Mouse (Mus musculus) kidney, adult 2 months (tissue): ENCODE data around the gene Gpa33.

ENCODE experiments used
- CTCF ChIP-seq: fragments of 200-500 bp; conservative IDR thresholded peaks from 2 replicates; pipeline ENCODE4 v1.5.1; 2011; ENCODE audit warnings: low read depth, mild to moderate bottlenecking, control low read depth, low read length, moderate library complexity, mixed read lengths; ENCODE audit not compliant: insufficient read depth, insufficient read length
- POLR2A ChIP-seq: fragments of 200-500 bp; IDR thresholded peaks from one replicate; pipeline ENCODE4 v1.6.1; 2011; ENCODE audit warnings: low read depth, low read length, control low read depth

- TF ChIP-seq POLR2A (no peak), CTCF (peak; percentile 96)
Observed at GRCm38 (mm10) chr1:166154162-166155112, 24.4 kb downstream of the Gpa33 start.
